In genomic region chr7:114562531-114563241, GRCm38 (mm10) we compare ENCODE assay signal across 8 mouse cellular contexts. TPM values are rescaled to one million over a fixed set of nuclear protein-coding genes. Genes with fewer than 3 reads are reported as not detected.
DNase-seq lines count a peak whose midpoint lies in the region; TF ChIP-seq lines count a peak whose summit lies in the region.

Gene Cyp2r1, minus strand, starts transcription at chr7:114562972.

- H3K4me3 ChIP-seq in left cerebral cortex, adult 2 months, result peak within 1 kb of the TSS; percentile 48

- peak; percentile 94 for DNase-seq in adrenal gland, adult 2 months
- DNase-seq in embryo, embryonic 11.5 days (ENCODE audit: low read depth, low spot score), result peak; percentile 77
- peak; percentile 89 for DNase-seq in gastrocnemius, postnatal 25 days
- peak; percentile 92 for DNase-seq in induced T-regulatory cell, adult 2 months (ENCODE audit: low read depth)
- peak; percentile 79 to 84 for DNase-seq in left cerebral cortex, adult 2 months (ENCODE audit: extremely low spot score in 1 of 2, low spot score in 2 of 2)
- DNase-seq in lung, postnatal 4 days, result peak; percentile 92 to 93
- DNase-seq in retina, postnatal 7 days (ENCODE audit: low read depth, low spot score), result peak; percentile 80
- DNase-seq in thymus, postnatal 4 days, result peak; percentile 91

- H3K27ac ChIP-seq in left cerebral cortex, adult 2 months, result peak within 1 kb of the TSS; percentile 50; the same call in 1 of the 2 replicates

- peak; percentile 32 for TF ChIP-seq CTCF in left cerebral cortex, adult 2 months (IDR thresholded peaks at IDR 0.05)

- intact Hi-C loops in left cerebral cortex, adult 2 months (cut with DNase I), result no loop called here

RNA-seq across cellular contexts. Expression of gene Cyp2r1, which starts in this region (rescaled TPM):
- 1 to 10 TPM in 1 of 2 experiments, under 1 TPM in 1; 0.66 to 1.4 TPM for total RNA-seq in adrenal gland, adult 2 months (2021)
- polyA plus RNA-seq in adrenal gland, adult 2 months (2012; rRNA removed), result 8.9 and 9.3 TPM in 2 replicates
- total RNA-seq in gastrocnemius, postnatal 25 days (2021), result under 1 TPM; 0.16 to 0.33 TPM
- total RNA-seq in left cerebral cortex, adult 2 months (2021), result 1 to 10 TPM; 1.4 to 2.0 TPM

Comparison
In these comparisons a context has a peak if more than half of its experiments do, and no peak if none do; other contexts are left out.
1. Peak in every context shown above with its lines: DNase-seq, H3K4me3 ChIP-seq and H3K27ac ChIP-seq.
2. Peak in DNase-seq in gastrocnemius, postnatal 25 days; RNA of the gene not detected or under 1 TPM.